Mouse (Mus musculus) stomach, postnatal 0 days (tissue): ENCODE data around the gene Dapk2. TPM values are rescaled to one million over a fixed set of nuclear protein-coding genes. Genes with fewer than 3 reads are reported as not detected.

Experiments used
- ATAC-seq: fragments of 200-750 bp; cut with Nextera tagmentation; 2 replicates; pipeline ENCODE4 v1.8.0; 2017; ENCODE audit not compliant: low FRiP score, low TSS enrichment
- DNase-seq: peaks from one replicate; pipeline ENCODE4 v3.0.0-alpha.2; 2016; ENCODE audit warnings: low spot score
- H3K27ac ChIP-seq: fragments of 300-500 bp; sonication (generic); replicated peaks from 2 replicates; pipeline ENCODE4 v1.5.1; 2014; ENCODE audit warnings: mild to moderate bottlenecking, control low read depth
- H3K27me3 ChIP-seq: fragments of 300-500 bp; sonication (generic); 2 replicates; pipeline ENCODE4 v1.6.1; 2014; ENCODE audit warnings: low read length; ENCODE audit not compliant: control insufficient read depth, insufficient read depth
- H3K36me3 ChIP-seq: fragments of 300-500 bp; sonication (generic); 2 replicates; pipeline ENCODE4 v1.6.1; 2014; ENCODE audit warnings: low read length, mixed read lengths; ENCODE audit not compliant: control insufficient read depth, insufficient read depth
- H3K4me1 ChIP-seq: fragments of 300-500 bp; sonication (generic); replicated peaks from 2 replicates; pipeline ENCODE4 v1.6.1; 2014; ENCODE audit warnings: antibody characterized with exemption; ENCODE audit not compliant: control insufficient read depth, insufficient read depth
- H3K4me2 ChIP-seq: fragments of 300-500 bp; sonication (generic); replicated peaks from 2 replicates; pipeline ENCODE4 v1.6.1; 2014; ENCODE audit warnings: low read depth, mild to moderate bottlenecking, control low read depth, moderate library complexity
- H3K4me3 ChIP-seq: fragments of 300-500 bp; sonication (generic); 2 replicates; pipeline ENCODE4 v1.5.1; 2014; ENCODE audit warnings: low read depth, low read length, control low read depth
- H3K9ac ChIP-seq: fragments of 300-500 bp; sonication (generic); 2 replicates; pipeline ENCODE4 v1.6.1; 2014; ENCODE audit warnings: mild to moderate bottlenecking, low read length, control low read depth, mixed read lengths
- H3K9me3 ChIP-seq: fragments of 300-500 bp; sonication (generic); 2 replicates; pipeline ENCODE4 v1.6.1; 2016; ENCODE audit warnings: low read length; ENCODE audit not compliant: control insufficient read depth
- CTCF ChIP-seq: IDR thresholded peaks from 2 replicates; pipeline ENCODE4 v1.5.1; 2016; ENCODE audit warnings: antibody characterized with exemption, low read depth, mild to moderate bottlenecking, moderate library complexity
- EP300 ChIP-seq: optimal IDR thresholded peaks from 2 replicates; pipeline ENCODE3; 2016; ENCODE audit warnings: antibody characterized with exemption
- WGBS: fragments of 180-500 bp; shearing (Covaris S2); extraction: QIAGEN DNeasy Blood & Tissue Kit; methylation state at CpG from one replicate; pipeline ENCODE4 v1.1.7; 2014; 5-methylcytosine and 5-hydroxymethylcytosine counted together
- polyA plus RNA-seq: library from polyadenylated mRNA; unstranded; fragments of >200 nt; fragmentation: Nextera tagmentation; extraction: Ambion mirVana; gene quantifications from 2 replicates; pipeline ENCODE4 v1.2.1, GENCODE M21; 2015

Dapk2 gene
- polyA plus RNA-seq, 1 experiment from 2014 or later = 11.8 TPM

DNA sequence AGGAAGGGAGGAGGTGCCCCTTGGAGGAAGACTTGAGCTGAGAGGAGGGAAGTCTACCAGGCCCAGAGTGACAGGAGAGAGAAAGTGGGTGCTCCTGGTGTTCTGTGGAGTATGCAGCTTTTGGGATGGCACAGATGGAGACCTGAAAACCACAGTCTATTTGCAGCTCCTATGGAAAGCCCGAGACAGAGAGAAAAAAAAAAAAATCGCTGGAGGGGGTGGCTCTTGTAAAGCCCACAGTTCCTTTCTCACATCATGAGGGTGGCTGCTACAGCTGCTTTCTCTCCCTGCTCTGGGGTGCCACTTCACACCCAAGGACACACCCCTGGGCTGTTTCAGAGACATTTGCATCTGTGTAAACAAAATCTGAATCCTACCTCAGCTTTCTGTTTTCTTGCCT is 107.6 kb downstream of the Dapk2 start:
- ATAC-seq (no peak), DNase-seq (no peak)
- no peak overlapping the region for H3K27ac ChIP-seq
- no peak overlapping the region for H3K4me2 ChIP-seq
- no peak overlapping the region for H3K9ac ChIP-seq
- 32% methylated on average over 2 of the region's 2 CpGs for WGBS
- TF ChIP-seq EP300 (no peak), CTCF (no peak)
- no peaks in the 10 kb centered on the region for H3K9me3 ChIP-seq
- H3K4me3 ChIP-seq = no peak overlapping the region
- H3K36me3 ChIP-seq = no peaks in the 10 kb centered on the region
- no peaks in the 10 kb centered on the region for H3K4me1 ChIP-seq
- H3K27me3 ChIP-seq = no peaks in the 10 kb centered on the region

DNA sequence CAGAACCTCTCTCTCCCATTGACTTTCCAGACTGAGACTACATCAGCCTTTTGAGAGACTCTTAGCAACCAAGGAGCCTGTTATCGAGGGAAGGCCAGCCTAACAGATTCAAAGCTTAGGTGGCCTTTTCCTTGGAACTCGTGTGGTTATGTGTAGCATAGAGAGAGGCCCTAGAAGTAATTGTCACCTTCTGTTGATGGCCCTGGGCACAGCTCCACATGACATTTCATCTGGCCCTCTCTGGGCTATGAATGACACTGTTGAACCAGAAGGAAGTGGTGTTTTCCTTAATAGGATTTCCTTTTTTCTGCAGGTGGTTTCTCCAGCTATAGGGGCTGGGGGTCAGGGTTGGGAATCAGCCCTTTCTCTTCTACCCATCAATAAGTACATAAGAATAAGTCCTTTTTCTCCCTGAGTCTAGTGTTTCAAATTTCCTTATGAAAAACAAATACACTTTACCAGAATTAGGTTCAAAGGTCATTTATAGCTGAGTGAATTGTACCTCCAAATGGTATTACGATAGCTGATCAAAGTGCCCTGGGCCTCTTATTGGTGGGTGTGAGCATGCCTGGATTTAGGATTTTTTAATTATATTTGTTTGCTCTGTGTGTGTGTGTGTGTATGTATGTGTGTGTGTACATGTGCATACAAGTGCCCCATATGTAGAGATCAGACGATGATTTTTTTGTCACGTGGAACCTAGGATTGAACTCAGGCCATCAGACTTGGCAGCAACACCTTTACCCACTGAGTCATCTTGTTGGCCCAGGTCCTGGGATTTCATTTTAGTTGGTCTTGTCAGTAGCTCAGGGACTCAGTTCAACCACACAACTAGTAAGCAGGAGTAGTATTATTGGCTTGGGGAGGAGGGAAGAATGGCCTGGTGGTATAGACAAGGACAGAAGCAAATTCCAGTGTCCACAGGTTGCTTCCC is 108.5 kb downstream of the Dapk2 start:
- ATAC-seq = no peak
- no peak for DNase-seq
- no peaks in the 10 kb centered on the region for H3K36me3 ChIP-seq
- no peak overlapping the region for H3K4me2 ChIP-seq
- no peak overlapping the region for H3K9ac ChIP-seq
- H3K4me3 ChIP-seq = no peak overlapping the region
- no peaks in the 10 kb centered on the region for H3K4me1 ChIP-seq
- H3K27ac ChIP-seq = no peak overlapping the region
- WGBS = 61% methylated on average over 5 of the region's 5 CpGs
- no peaks in the 10 kb centered on the region for H3K9me3 ChIP-seq
- TF ChIP-seq CTCF (no peak), EP300 (no peak)
- no peaks in the 10 kb centered on the region for H3K27me3 ChIP-seq

DNA sequence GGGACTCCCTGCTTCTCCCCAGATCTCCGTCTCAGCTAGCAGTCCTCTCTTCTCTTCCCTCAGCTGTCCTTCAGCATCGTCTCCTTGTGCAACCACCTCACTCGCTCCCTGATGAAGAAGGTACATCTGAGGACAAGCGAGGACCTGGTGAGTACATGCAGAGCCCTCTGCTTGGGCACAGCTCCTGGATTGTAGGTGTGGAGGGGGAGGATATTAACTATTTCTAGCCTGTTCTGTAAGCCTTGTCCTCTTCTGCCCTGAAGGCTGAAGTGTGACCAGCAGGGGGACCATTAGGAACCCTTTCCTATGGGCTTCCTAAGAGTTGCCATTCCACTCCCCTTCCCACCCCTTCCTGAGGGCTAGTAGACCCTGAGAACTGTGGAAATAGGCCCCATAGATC is 110.8 kb downstream of the Dapk2 start:
- no peak for TF ChIP-seq EP300
- peak; percentile 29; the same call in 1 of the 2 replicates for TF ChIP-seq CTCF
- no peaks in the 10 kb centered on the region for H3K4me1 ChIP-seq
- H3K9ac ChIP-seq = no peak overlapping the region
- no peak overlapping the region for H3K27ac ChIP-seq
- no peaks in the 10 kb centered on the region for H3K27me3 ChIP-seq
- no peak for DNase-seq
- no peak overlapping the region for H3K4me3 ChIP-seq
- no peaks in the 10 kb centered on the region for H3K36me3 ChIP-seq
- no peak overlapping the region for H3K4me2 ChIP-seq
- 69% methylated on average over 4 of the region's 4 CpGs for WGBS
- ATAC-seq = no peak
- no peaks in the 10 kb centered on the region for H3K9me3 ChIP-seq

GRCm38 (mm10) chr9:66270038-66270437 is 112.0 kb downstream of the Dapk2 start:
- H3K9ac ChIP-seq = no peak overlapping the region
- H3K9me3 ChIP-seq = no peaks in the 10 kb centered on the region
- no peak overlapping the region for H3K4me3 ChIP-seq
- H3K4me1 ChIP-seq = peaks cover 4% of the 10 kb centered on the region; the same call in 1 of the 2 replicates
- no peak for DNase-seq
- no peaks in the 10 kb centered on the region for H3K36me3 ChIP-seq
- 74% methylated on average over 4 of the region's 4 CpGs for WGBS
- TF ChIP-seq EP300 = no peak
- TF ChIP-seq CTCF = peak; percentile 23; the same call in 1 of the 2 replicates
- no peak for ATAC-seq
- H3K27me3 ChIP-seq = no peaks in the 10 kb centered on the region
- H3K4me2 ChIP-seq = no peak overlapping the region
- H3K27ac ChIP-seq = no peak overlapping the region

GRCm38 (mm10) chr9:66271726-66272125 is 113.7 kb downstream of the Dapk2 start:
- H3K4me3 ChIP-seq = no peak overlapping the region
- H3K4me2 ChIP-seq = no peak overlapping the region
- no peaks in the 10 kb centered on the region for H3K9me3 ChIP-seq
- no peak overlapping the region for H3K27ac ChIP-seq
- no peak overlapping the region for H3K9ac ChIP-seq
- H3K4me1 ChIP-seq = peaks cover 6% of the 10 kb centered on the region
- no peak for TF ChIP-seq EP300
- TF ChIP-seq CTCF = no peak
- DNase-seq = no peak
- no peak for ATAC-seq
- no peaks in the 10 kb centered on the region for H3K36me3 ChIP-seq
- no peaks in the 10 kb centered on the region for H3K27me3 ChIP-seq
- 65% methylated on average over 5 of the region's 5 CpGs for WGBS

GRCm38 (mm10) chr9:66273632-66274031 is 115.6 kb downstream of the Dapk2 start:
- ATAC-seq (no peak), DNase-seq (no peak)
- no peaks in the 10 kb centered on the region for H3K9me3 ChIP-seq
- no peak overlapping the region for H3K9ac ChIP-seq
- H3K4me2 ChIP-seq = no peak overlapping the region
- TF ChIP-seq EP300 (no peak), CTCF (no peak)
- WGBS = 83% methylated on average over 1 of the region's 1 CpGs
- H3K36me3 ChIP-seq = no peaks in the 10 kb centered on the region
- no peak overlapping the region for H3K27ac ChIP-seq
- peaks cover 6% of the 10 kb centered on the region for H3K4me1 ChIP-seq
- no peak overlapping the region for H3K4me3 ChIP-seq
- no peaks in the 10 kb centered on the region for H3K27me3 ChIP-seq
